Mouse (Mus musculus): ENCODE results near the gene Toe1. TPM values are rescaled to one million over a fixed set of nuclear protein-coding genes. Genes with fewer than 3 reads are reported as not detected.

The Toe1 gene
- polyA plus RNA-seq, 1 experiment from 2014 or later = 34.5 TPM

- H3K4me2 ChIP-seq (ENCODE audit: low read length) = no peak overlapping the region
- no peaks in the 10 kb centered on the region for H3K9me3 ChIP-seq (replicated peaks; ENCODE audit: control insufficient read depth, low read length, poor library complexity, severe bottlenecking)
- H3K27me3 ChIP-seq (ENCODE audit: control insufficient read depth, insufficient read depth, low read depth, low read length) = no peaks in the 10 kb centered on the region
- H3K36me3 ChIP-seq (ENCODE audit: control insufficient read depth, insufficient read depth, low read length) = no peaks in the 10 kb centered on the region
- 29% methylated on average over 6 of the region's 6 CpGs for WGBS
- no peak for ATAC-seq
- no peak overlapping the region for H3K4me3 ChIP-seq (ENCODE audit: low read depth, low read length)
- H3K4me1 ChIP-seq (ENCODE audit: control insufficient read depth, insufficient read depth, low read length) = peaks cover 14% of the 10 kb centered on the region
- H3K9ac ChIP-seq (ENCODE audit: low read depth, low read length) = peak overlapping the region; percentile 38; the same call in 1 of the 2 replicates
- peak overlapping the region; percentile 55 for H3K27ac ChIP-seq (ENCODE audit: low read length)
Measured at GRCm38 (mm10) chr4:116829364-116830069, 22.1 kb upstream of the Toe1 start.

GRCm38 (mm10) chr4:116827819-116828218 lies 20.4 kb upstream of the Toe1 start:
- H3K9ac ChIP-seq (ENCODE audit: low read depth, low read length) = no peak overlapping the region; the same call in 1 of the 2 replicates
- no peak for ATAC-seq
- no peaks in the 10 kb centered on the region for H3K9me3 ChIP-seq (replicated peaks; ENCODE audit: control insufficient read depth, low read length, poor library complexity, severe bottlenecking)
- under 1% methylated on average over 4 of the region's 4 CpGs for WGBS
- no peaks in the 10 kb centered on the region for H3K27me3 ChIP-seq (ENCODE audit: control insufficient read depth, insufficient read depth, low read depth, low read length)
- H3K36me3 ChIP-seq (ENCODE audit: control insufficient read depth, insufficient read depth, low read length) = no peaks in the 10 kb centered on the region
- H3K4me2 ChIP-seq (ENCODE audit: low read length) = no peak overlapping the region
- peaks cover 17% of the 10 kb centered on the region for H3K4me1 ChIP-seq (ENCODE audit: control insufficient read depth, insufficient read depth, low read length)
- no peak overlapping the region for H3K4me3 ChIP-seq (ENCODE audit: low read depth, low read length)
- H3K27ac ChIP-seq (ENCODE audit: low read length) = no peak overlapping the region

GRCm38 (mm10) chr4:116824541-116825004 lies 17.1 kb upstream of the Toe1 start:
- no peaks in the 10 kb centered on the region for H3K36me3 ChIP-seq (ENCODE audit: control insufficient read depth, insufficient read depth, low read length)
- peak; percentile 80 for ATAC-seq
- no peaks in the 10 kb centered on the region for H3K9me3 ChIP-seq (replicated peaks; ENCODE audit: control insufficient read depth, low read length, poor library complexity, severe bottlenecking)
- H3K4me2 ChIP-seq (ENCODE audit: low read length) = peak overlapping the region; percentile 85
- peak overlapping the region; percentile 84 for H3K9ac ChIP-seq (ENCODE audit: low read depth, low read length)
- 0% methylated on average over 29 of the region's 29 CpGs for WGBS
- H3K4me3 ChIP-seq (ENCODE audit: low read depth, low read length) = peak overlapping the region; percentile 65
- H3K4me1 ChIP-seq (ENCODE audit: control insufficient read depth, insufficient read depth, low read length) = peaks cover 20% of the 10 kb centered on the region
- peaks cover 22% of the 10 kb centered on the region for H3K27me3 ChIP-seq (ENCODE audit: control insufficient read depth, insufficient read depth, low read depth, low read length)
- peak overlapping the region; percentile 88 for H3K27ac ChIP-seq (ENCODE audit: low read length)

GRCm38 (mm10) chr4:116821694-116822016 lies 14.2 kb upstream of the Toe1 start, which contains the start of gene Hpdl:
Hpdl (minus strand) TSS chr4:116821707.
- no peak for ATAC-seq
- WGBS = 11% methylated on average over 9 of the region's 9 CpGs
- no peaks in the 10 kb centered on the region for H3K36me3 ChIP-seq (ENCODE audit: control insufficient read depth, insufficient read depth, low read length)
- no peak within 1 kb of the TSS for H3K27ac ChIP-seq (ENCODE audit: low read length)
- H3K9ac ChIP-seq (ENCODE audit: low read depth, low read length) = peak within 1 kb of the TSS; percentile 58
- H3K27me3 ChIP-seq (ENCODE audit: control insufficient read depth, insufficient read depth, low read depth, low read length) = peaks cover 22% of the 10 kb centered on the region
- H3K4me3 ChIP-seq (ENCODE audit: low read depth, low read length) = peak within 1 kb of the TSS; percentile 44
- H3K4me2 ChIP-seq (ENCODE audit: low read length) = peak within 1 kb of the TSS; percentile 87
- H3K9me3 ChIP-seq (replicated peaks; ENCODE audit: control insufficient read depth, low read length, poor library complexity, severe bottlenecking) = no peaks in the 10 kb centered on the region
- peaks cover 20% of the 10 kb centered on the region for H3K4me1 ChIP-seq (ENCODE audit: control insufficient read depth, insufficient read depth, low read length)

- Histone ChIP-seq H3K9ac (ENCODE audit: low read depth, low read length) (peak overlapping the region; percentile 58), H3K36me3 (ENCODE audit: control insufficient read depth, insufficient read depth, low read length) (no peaks in the 10 kb centered on the region), H3K4me3 (ENCODE audit: low read depth, low read length) (peak overlapping the region; percentile 44), H3K27me3 (ENCODE audit: control insufficient read depth, insufficient read depth, low read depth, low read length) (peaks cover 22% of the 10 kb centered on the region), H3K4me2 (ENCODE audit: low read length) (peak overlapping the region; percentile 87), H3K27ac (ENCODE audit: low read length) (no peak overlapping the region), H3K4me1 (ENCODE audit: control insufficient read depth, insufficient read depth, low read length) (peaks cover 20% of the 10 kb centered on the region), H3K9me3 (replicated peaks; ENCODE audit: control insufficient read depth, low read length, poor library complexity, severe bottlenecking) (no peaks in the 10 kb centered on the region)
- ATAC-seq = peak; percentile 53
- WGBS = under 1% methylated on average over 51 of the region's 51 CpGs
Measured at GRCm38 (mm10) chr4:116820902-116821693, 13.7 kb upstream of the Toe1 start.

- Histone ChIP-seq H3K4me2 (ENCODE audit: low read length) (peak overlapping the region; percentile 87), H3K9me3 (replicated peaks; ENCODE audit: control insufficient read depth, low read length, poor library complexity, severe bottlenecking) (no peaks in the 10 kb centered on the region), H3K27me3 (ENCODE audit: control insufficient read depth, insufficient read depth, low read depth, low read length) (peaks cover 22% of the 10 kb centered on the region), H3K36me3 (ENCODE audit: control insufficient read depth, insufficient read depth, low read length) (no peaks in the 10 kb centered on the region), H3K9ac (ENCODE audit: low read depth, low read length) (peak overlapping the region; percentile 58), H3K4me1 (ENCODE audit: control insufficient read depth, insufficient read depth, low read length) (peaks cover 16% of the 10 kb centered on the region), H3K4me3 (ENCODE audit: low read depth, low read length) (peak overlapping the region; percentile 44), H3K27ac (ENCODE audit: low read length) (no peak overlapping the region)
- peak; percentile 3; the same call in 1 of the 2 replicates for ATAC-seq
- WGBS = 25% methylated on average over 32 of the region's 32 CpGs
Measured at GRCm38 (mm10) chr4:116819968-116820901, 12.8 kb upstream of the Toe1 start.

- Histone ChIP-seq H3K9ac (ENCODE audit: low read depth, low read length) (no peak overlapping the region), H3K4me3 (ENCODE audit: low read depth, low read length) (no peak overlapping the region), H3K36me3 (ENCODE audit: control insufficient read depth, insufficient read depth, low read length) (no peaks in the 10 kb centered on the region), H3K27me3 (ENCODE audit: control insufficient read depth, insufficient read depth, low read depth, low read length) (peaks cover 22% of the 10 kb centered on the region), H3K4me1 (ENCODE audit: control insufficient read depth, insufficient read depth, low read length) (peaks cover 10% of the 10 kb centered on the region), H3K9me3 (replicated peaks; ENCODE audit: control insufficient read depth, low read length, poor library complexity, severe bottlenecking) (no peaks in the 10 kb centered on the region), H3K4me2 (ENCODE audit: low read length) (no peak overlapping the region), H3K27ac (ENCODE audit: low read length) (no peak overlapping the region)
- 90% methylated on average over 6 of the region's 6 CpGs for WGBS
- ATAC-seq = no peak
Measured at GRCm38 (mm10) chr4:116817486-116817885, 10.0 kb upstream of the Toe1 start.

GRCm38 (mm10) chr4:116815276-116815675 lies 7.8 kb upstream of the Toe1 start:
- Histone ChIP-seq H3K27ac (ENCODE audit: low read length) (no peak overlapping the region), H3K9ac (ENCODE audit: low read depth, low read length) (no peak overlapping the region), H3K4me3 (ENCODE audit: low read depth, low read length) (no peak overlapping the region), H3K36me3 (ENCODE audit: control insufficient read depth, insufficient read depth, low read length) (no peaks in the 10 kb centered on the region), H3K4me2 (ENCODE audit: low read length) (no peak overlapping the region), H3K4me1 (ENCODE audit: control insufficient read depth, insufficient read depth, low read length) (no peaks in the 10 kb centered on the region; the same call in 1 of the 2 replicates), H3K9me3 (replicated peaks; ENCODE audit: control insufficient read depth, low read length, poor library complexity, severe bottlenecking) (no peaks in the 10 kb centered on the region), H3K27me3 (ENCODE audit: control insufficient read depth, insufficient read depth, low read depth, low read length) (peaks cover 6% of the 10 kb centered on the region; the same call in 1 of the 2 replicates)
- ATAC-seq = no peak
- 91% methylated on average over 5 of the region's 5 CpGs for WGBS
